Comparison of ENCODE assay signal across 26 mouse cellular contexts in genomic region chr1:137003816-137004215, GRCm38 (mm10). TPM values are rescaled to one million over a fixed set of nuclear protein-coding genes. Genes with fewer than 3 reads are reported as not detected.
A peak's percentile ranks its signal among the peaks of the same experiment; 100 is the strongest.
DNase-seq lines count a peak whose midpoint lies in the region; ATAC-seq and TF ChIP-seq lines count a peak whose summit lies in the region.
"Had no signal": no experiment of that assay in that cellular context is flagged by ENCODE, and none has a peak within 500 bp of the region (broad histone marks: within the 10 kb centered on the region; RNA-seq: fewer than 3 reads in every experiment).

No protein-coding gene starts in this region.

- WGBS in kidney, adult 2 months: 94% methylated on average over 1 of the region's 1 CpGs
- 100% methylated on average over 1 of the region's 1 CpGs for WGBS in thymus, adult 2 months

- no peak overlapping the region for H3K4me3 ChIP-seq in kidney, adult 2 months (ENCODE audit: insufficient read depth, low read depth, low read length)
- no peak overlapping the region for H3K4me3 ChIP-seq in E14TG2a.4 (replicated peaks; ENCODE audit: low read length)
- H3K4me3 ChIP-seq in thymus, adult 2 months (ENCODE audit: control insufficient read depth, insufficient read depth, low read length): no peak overlapping the region
- H3K4me3 ChIP-seq: embryonic facial prominence, embryonic 15.5 days; erythroblast, embryonic 14.5 days; forebrain, embryonic 10.5 days; heart, embryonic 10.5 days; hindbrain, embryonic 12.5 days had no signal

- CTCF ChIA-PET in Patski (lab: Charles Lee): no interaction called here

- TF ChIP-seq POLR2A in kidney, adult 2 months (IDR thresholded peaks at IDR 0.05; ENCODE audit: low read depth, low read length): no peak
- TF ChIP-seq POLR2A in brain, embryonic 14.5 days (IDR thresholded peaks at IDR 0.05; ENCODE audit: borderline replicate concordance, extremely low read depth, insufficient read depth, insufficient read length, poor library complexity, severe bottlenecking): no peak
- no peak for TF ChIP-seq POLR2A in thymus, adult 2 months (IDR thresholded peaks at IDR 0.05; ENCODE audit: control insufficient read depth, extremely low read depth, insufficient read depth, low read length, poor library complexity)

- POLR2A ChIA-PET in Patski (lab: Charles Lee): no interaction called here

- H3K27me3 ChIP-seq in kidney, adult 2 months (replicated peaks; ENCODE audit: control insufficient read depth, insufficient read depth, low read length): no peaks in the 10 kb centered on the region
- H3K27me3 ChIP-seq in E14TG2a.4 (ENCODE audit: insufficient read depth, low read length) (no peaks in the 10 kb centered on the region), Patski (no peaks in the 10 kb centered on the region)
- H3K27me3 ChIP-seq in thymus, adult 2 months (ENCODE audit: control insufficient read depth, insufficient read depth, low read length): no peaks in the 10 kb centered on the region
- H3K27me3 ChIP-seq: embryonic facial prominence, embryonic 15.5 days; hindbrain, embryonic 12.5 days had no signal

- H3K4me1 ChIP-seq in kidney, adult 2 months (ENCODE audit: control insufficient read depth, insufficient read depth, low read length): no peaks in the 10 kb centered on the region
- peaks cover 37% of the 10 kb centered on the region for H3K4me1 ChIP-seq in E14TG2a.4 (replicated peaks; ENCODE audit: low read depth, low read length)
- no peaks in the 10 kb centered on the region for H3K4me1 ChIP-seq in thymus, adult 2 months (replicated peaks; ENCODE audit: control insufficient read depth, insufficient read depth, low read length)
- H3K4me1 ChIP-seq: embryonic facial prominence, embryonic 15.5 days; forebrain, embryonic 10.5 days; hindbrain, embryonic 12.5 days had no signal

- no peaks in the 10 kb centered on the region for H3K9me3 ChIP-seq in E14TG2a.4 (ENCODE audit: low read length)
- H3K9me3 ChIP-seq: embryonic facial prominence, embryonic 15.5 days; heart, embryonic 10.5 days; hindbrain, embryonic 12.5 days had no signal

- ATAC-seq in Patski: no peak
- ATAC-seq: activated CD4-positive, CD25-positive, alpha-beta regulatory T cell, adult 4 months; forebrain, embryonic 14.5 days; hindbrain, embryonic 16.5 days; inflammation-experienced regulatory T-cells, adult 6 months had no signal

- H3K36me3 ChIP-seq in kidney, adult 2 months (ENCODE audit: control insufficient read depth, insufficient read depth, low read length): no peaks in the 10 kb centered on the region
- H3K36me3 ChIP-seq in E14TG2a.4 (ENCODE audit: insufficient read depth, low read length): no peaks in the 10 kb centered on the region
- no peaks in the 10 kb centered on the region for H3K36me3 ChIP-seq in thymus, adult 2 months (ENCODE audit: control insufficient read depth, insufficient read depth, low read length)
- H3K36me3 ChIP-seq: embryonic facial prominence, embryonic 15.5 days; forebrain, embryonic 10.5 days; hindbrain, embryonic 12.5 days had no signal

- TF ChIP-seq CTCF in kidney, adult 2 months (conservative IDR thresholded peaks at IDR 0.05; ENCODE audit: insufficient read depth, insufficient read length, low read depth, low read length): peak; percentile 9; the same call in 1 of the 2 replicates
- peak; percentile 28; the same call in 1 of the 2 replicates for TF ChIP-seq CTCF in E14TG2a.4 (conservative IDR thresholded peaks at IDR 0.05; ENCODE audit: low read length)
- TF ChIP-seq CTCF in Patski (IDR thresholded peaks at IDR 0.05): peak; percentile 25
- TF ChIP-seq CTCF in brain, embryonic 14.5 days (IDR thresholded peaks at IDR 0.05; ENCODE audit: borderline replicate concordance, extremely low read depth, insufficient read depth, insufficient read length): peak; percentile 9; the same call in 1 of the 2 replicates
- TF ChIP-seq CTCF in thymus, adult 2 months (IDR thresholded peaks at IDR 0.05; ENCODE audit: borderline replicate concordance, control insufficient read depth, extremely low read depth, insufficient read depth, low read length, poor library complexity): no peak

- no peak for DNase-seq in kidney, adult 2 months
- DNase-seq in kidney, postnatal 25 days: no peak
- DNase-seq in Patski (ENCODE audit: low read depth, low spot score): no peak
- DNase-seq in brain, embryonic 14.5 days (ENCODE audit: low read depth): no peak
- DNase-seq in gastrocnemius, adult 18-20 months (ENCODE audit: low spot score): no peak
- DNase-seq in thymus, adult 2 months: no peak
- DNase-seq in kidney, adult 11 months: no peak
- DNase-seq: adrenal gland, postnatal 14 days; cerebellum, adult 18-20 months; cerebellum, postnatal 10 days; embryo, embryonic 11 days; gastrocnemius, postnatal 36 days; heart, postnatal 10 days; heart, postnatal 4 days had no signal

- in situ Hi-C loops in Patski (cut with MboI; ENCODE audit: low pct_unique_long_range_greater_than_20kb): no loop called here

- no peak overlapping the region for H3K27ac ChIP-seq in kidney, adult 2 months (ENCODE audit: insufficient read depth, low read depth, low read length)
- H3K27ac ChIP-seq in thymus, adult 2 months (ENCODE audit: control insufficient read depth, insufficient read depth, low read length): no peak overlapping the region
- H3K27ac ChIP-seq: embryonic facial prominence, embryonic 15.5 days; forebrain, embryonic 10.5 days; heart, embryonic 10.5 days; hindbrain, embryonic 12.5 days had no signal

RNA-seq across cellular contexts. Expression of gene Nr5a2, which starts 43.6 kb away (rescaled TPM):
- 0.38 and 0.58 TPM in 2 replicates for polyA plus RNA-seq in kidney, adult 2 months (2012; rRNA removed)
- 0.21 TPM for polyA plus RNA-seq in Patski (2021)
- 1.2 and 2.3 TPM in 2 replicates for polyA plus RNA-seq in brain, embryonic 14.5 days (2012; rRNA removed)
- total RNA-seq in gastrocnemius, adult 18-20 months (2021): under 1 TPM; 0.16 to 0.21 TPM
- 0.19 and 0.22 TPM in 2 replicates for polyA plus RNA-seq in thymus, adult 2 months (2012; rRNA removed)
- total RNA-seq: common myeloid progenitor, adult 5-6 weeks had no signal
- polyA plus RNA-seq: C2C12; inflammation-experienced regulatory T-cells, adult 6 months had no signal
